Mouse (Mus musculus) midbrain, embryonic 16.5 days (tissue): Measurements from ENCODE around the gene Nlk. TPM values are rescaled to one million over a fixed set of nuclear protein-coding genes. Genes with fewer than 3 reads are reported as not detected.

Experiments used
- ATAC-seq: fragments of 200-750 bp; cut with Nextera tagmentation; 2 replicates; pipeline ENCODE4 v1.8.0; 2017; ENCODE audit warnings: moderate TSS enrichment
- H3K27ac ChIP-seq: fragments of 300-500 bp; sonication (generic); 2 replicates; pipeline ENCODE4 v1.5.1; 2014; ENCODE audit warnings: mild to moderate bottlenecking, low read length, mixed read lengths
- H3K27me3 ChIP-seq: fragments of 300-500 bp; sonication (generic); 2 replicates; pipeline ENCODE4 v1.6.1; 2014; ENCODE audit warnings: low read depth, low read length, mixed read lengths; ENCODE audit not compliant: control insufficient read depth, insufficient read depth
- H3K36me3 ChIP-seq: fragments of 300-500 bp; sonication (generic); 2 replicates; pipeline ENCODE4 v1.6.1; 2014; ENCODE audit warnings: mild to moderate bottlenecking, low read length, moderate library complexity, mixed read lengths; ENCODE audit not compliant: control insufficient read depth, insufficient read depth
- H3K4me1 ChIP-seq: fragments of 300-500 bp; sonication (generic); 2 replicates; pipeline ENCODE4 v1.6.1; 2014; ENCODE audit warnings: mild to moderate bottlenecking, low read length, mixed read lengths; ENCODE audit not compliant: control insufficient read depth, insufficient read depth
- H3K4me2 ChIP-seq: fragments of 300-500 bp; sonication (generic); 2 replicates; pipeline ENCODE4 v1.6.1; 2014; ENCODE audit warnings: mild to moderate bottlenecking, low read length, mixed read lengths
- H3K4me3 ChIP-seq: fragments of 300-500 bp; sonication (generic); 2 replicates; pipeline ENCODE4 v1.5.1; 2014; ENCODE audit warnings: low read depth, mild to moderate bottlenecking, low read length, moderate library complexity, mixed read lengths
- H3K9ac ChIP-seq: fragments of 300-500 bp; sonication (generic); 2 replicates; pipeline ENCODE4 v1.6.1; 2014; ENCODE audit warnings: low read depth, low read length, mixed read lengths
- H3K9me3 ChIP-seq: fragments of 300-500 bp; sonication (generic); replicated peaks from 2 replicates; pipeline ENCODE4 v1.6.1; 2014; ENCODE audit warnings: mild to moderate bottlenecking, low read length, mixed read lengths; ENCODE audit not compliant: control insufficient read depth, poor library complexity, severe bottlenecking
- WGBS: fragments of 180-500 bp; shearing (Covaris S2); extraction: QIAGEN DNeasy Blood & Tissue Kit; methylation state at CpG from one replicate; pipeline ENCODE4 v1.1.7; 2014; 5-methylcytosine and 5-hydroxymethylcytosine counted together
- polyA plus RNA-seq: library from polyadenylated mRNA; unstranded; fragments of >200 nt; fragmentation: Nextera tagmentation; extraction: Ambion mirVana; gene quantifications from 2 replicates; pipeline ENCODE4 v1.2.1, GENCODE M21; 2015

Gene Nlk
- polyA plus RNA-seq, 1 experiment from 2014 or later = 26.2 TPM

GRCm38 (mm10) chr11:78730902-78731301, 33.7 kb upstream of the Nlk start:
- H3K4me1 ChIP-seq = no peaks in the 10 kb centered on the region
- no peak overlapping the region for H3K4me3 ChIP-seq
- no peak for ATAC-seq
- H3K9ac ChIP-seq = no peak overlapping the region
- WGBS = 35% methylated on average over 2 of the region's 2 CpGs
- no peaks in the 10 kb centered on the region for H3K36me3 ChIP-seq
- H3K9me3 ChIP-seq = no peaks in the 10 kb centered on the region
- H3K27me3 ChIP-seq = no peaks in the 10 kb centered on the region
- H3K27ac ChIP-seq = no peak overlapping the region
- H3K4me2 ChIP-seq = no peak overlapping the region

GRCm38 (mm10) chr11:78728041-78728440, 30.9 kb upstream of the Nlk start:
- ATAC-seq = no peak
- Histone ChIP-seq H3K4me3 (no peak overlapping the region), H3K9ac (no peak overlapping the region), H3K27me3 (no peaks in the 10 kb centered on the region), H3K9me3 (no peaks in the 10 kb centered on the region), H3K4me2 (no peak overlapping the region), H3K4me1 (no peaks in the 10 kb centered on the region), H3K27ac (no peak overlapping the region), H3K36me3 (no peaks in the 10 kb centered on the region)
- WGBS = 74% methylated on average over 4 of the region's 4 CpGs

- H3K4me3 ChIP-seq = no peak overlapping the region
- H3K4me2 ChIP-seq = no peak overlapping the region
- WGBS = 83% methylated on average over 3 of the region's 3 CpGs
- H3K4me1 ChIP-seq = no peaks in the 10 kb centered on the region
- no peaks in the 10 kb centered on the region for H3K36me3 ChIP-seq
- H3K9me3 ChIP-seq = no peaks in the 10 kb centered on the region
- H3K9ac ChIP-seq = no peak overlapping the region
- H3K27ac ChIP-seq = no peak overlapping the region
- no peaks in the 10 kb centered on the region for H3K27me3 ChIP-seq
- no peak for ATAC-seq
Observed at GRCm38 (mm10) chr11:78726366-78726765, 29.2 kb upstream of the Nlk start.

- Histone ChIP-seq H3K9me3 (no peaks in the 10 kb centered on the region), H3K27ac (no peak overlapping the region), H3K27me3 (no peaks in the 10 kb centered on the region), H3K9ac (no peak overlapping the region), H3K4me2 (no peak overlapping the region), H3K4me1 (no peaks in the 10 kb centered on the region), H3K4me3 (no peak overlapping the region), H3K36me3 (no peaks in the 10 kb centered on the region)
- WGBS = 86% methylated on average over 1 of the region's 1 CpGs
- ATAC-seq = no peak
Observed at GRCm38 (mm10) chr11:78724792-78725191, 27.6 kb upstream of the Nlk start.

GRCm38 (mm10) chr11:78721419-78721818, 24.2 kb upstream of the Nlk start:
- ATAC-seq = no peak
- H3K9me3 ChIP-seq = no peaks in the 10 kb centered on the region
- H3K36me3 ChIP-seq = no peaks in the 10 kb centered on the region
- WGBS = 79% methylated on average over 2 of the region's 2 CpGs
- H3K9ac ChIP-seq = no peak overlapping the region
- H3K4me1 ChIP-seq = no peaks in the 10 kb centered on the region
- no peak overlapping the region for H3K4me3 ChIP-seq
- H3K27ac ChIP-seq = no peak overlapping the region
- H3K4me2 ChIP-seq = no peak overlapping the region
- H3K27me3 ChIP-seq = no peaks in the 10 kb centered on the region

GRCm38 (mm10) chr11:78717655-78718054, 20.5 kb upstream of the Nlk start:
- Histone ChIP-seq H3K27ac (no peak overlapping the region), H3K9me3 (no peaks in the 10 kb centered on the region), H3K4me3 (no peak overlapping the region), H3K4me1 (no peaks in the 10 kb centered on the region), H3K27me3 (no peaks in the 10 kb centered on the region), H3K9ac (no peak overlapping the region), H3K4me2 (no peak overlapping the region), H3K36me3 (no peaks in the 10 kb centered on the region)
- WGBS = 52% methylated on average over 4 of the region's 4 CpGs
- no peak for ATAC-seq

- H3K4me3 ChIP-seq = no peak overlapping the region
- no peaks in the 10 kb centered on the region for H3K9me3 ChIP-seq
- H3K27ac ChIP-seq = no peak overlapping the region
- no peak overlapping the region for H3K9ac ChIP-seq
- no peaks in the 10 kb centered on the region for H3K4me1 ChIP-seq
- no peaks in the 10 kb centered on the region for H3K36me3 ChIP-seq
- 91% methylated on average over 2 of the region's 2 CpGs for WGBS
- H3K4me2 ChIP-seq = no peak overlapping the region
- no peak for ATAC-seq
- H3K27me3 ChIP-seq = no peaks in the 10 kb centered on the region
Observed at GRCm38 (mm10) chr11:78708642-78709041, 11.5 kb upstream of the Nlk start.

- ATAC-seq = no peak
- no peak overlapping the region for H3K27ac ChIP-seq
- H3K4me1 ChIP-seq = no peaks in the 10 kb centered on the region
- no peak overlapping the region for H3K4me3 ChIP-seq
- no peak overlapping the region for H3K9ac ChIP-seq
- H3K27me3 ChIP-seq = no peaks in the 10 kb centered on the region
- H3K4me2 ChIP-seq = no peak overlapping the region
- H3K36me3 ChIP-seq = no peaks in the 10 kb centered on the region
- H3K9me3 ChIP-seq = no peaks in the 10 kb centered on the region
Observed at GRCm38 (mm10) chr11:78706026-78706425, 8.9 kb upstream of the Nlk start.

- no peaks in the 10 kb centered on the region for H3K36me3 ChIP-seq
- H3K27me3 ChIP-seq = no peaks in the 10 kb centered on the region
- no peak overlapping the region for H3K4me2 ChIP-seq
- no peaks in the 10 kb centered on the region for H3K9me3 ChIP-seq
- no peak for ATAC-seq
- no peak overlapping the region for H3K9ac ChIP-seq
- H3K4me3 ChIP-seq = no peak overlapping the region
- H3K4me1 ChIP-seq = no peaks in the 10 kb centered on the region
- H3K27ac ChIP-seq = no peak overlapping the region
- WGBS = 86% methylated on average over 5 of the region's 5 CpGs
Observed at GRCm38 (mm10) chr11:78703085-78703484, 5.9 kb upstream of the Nlk start.

- H3K36me3 ChIP-seq = no peaks in the 10 kb centered on the region
- H3K27ac ChIP-seq = no peak overlapping the region
- no peak overlapping the region for H3K4me2 ChIP-seq
- no peak overlapping the region for H3K4me3 ChIP-seq
- no peak for ATAC-seq
- no peak overlapping the region for H3K9ac ChIP-seq
- H3K4me1 ChIP-seq = no peaks in the 10 kb centered on the region
- H3K9me3 ChIP-seq = no peaks in the 10 kb centered on the region
- 74% methylated on average over 3 of the region's 3 CpGs for WGBS
- no peaks in the 10 kb centered on the region for H3K27me3 ChIP-seq
Observed at GRCm38 (mm10) chr11:78702319-78702718, 5.1 kb upstream of the Nlk start.
